Mouse (Mus musculus) G1E (cell line): ENCODE measurements around the gene Col1a1.

ENCODE experiments used
- CTCF ChIP-seq: IDR thresholded peaks from 2 replicates; pipeline ENCODE4 v1.5.1; 2012; ENCODE audit warnings: low read depth, low read length, inconsistent platforms, mixed read lengths
- GATA1 ChIP-seq: IDR thresholded peaks from 2 replicates; pipeline ENCODE4 v1.6.1; 2012; ENCODE audit warnings: borderline replicate concordance, low read length, inconsistent platforms, mixed read lengths
- GATA2 ChIP-seq: IDR thresholded peaks from 2 replicates; pipeline ENCODE4 v1.6.1; 2012; ENCODE audit warnings: low read depth, low read length, inconsistent platforms, borderline replicate concordance
- POLR2AphosphoS5 ChIP-seq: IDR thresholded peaks from 2 replicates; pipeline ENCODE4 v1.6.1; 2012; ENCODE audit warnings: low read depth, low read length, inconsistent platforms; ENCODE audit not compliant: insufficient replicate concordance
- TAL1 ChIP-seq: conservative IDR thresholded peaks from 2 replicates; pipeline ENCODE4 v1.6.1; 2012; ENCODE audit warnings: low read depth, low read length, inconsistent platforms, mixed read lengths

DNA sequence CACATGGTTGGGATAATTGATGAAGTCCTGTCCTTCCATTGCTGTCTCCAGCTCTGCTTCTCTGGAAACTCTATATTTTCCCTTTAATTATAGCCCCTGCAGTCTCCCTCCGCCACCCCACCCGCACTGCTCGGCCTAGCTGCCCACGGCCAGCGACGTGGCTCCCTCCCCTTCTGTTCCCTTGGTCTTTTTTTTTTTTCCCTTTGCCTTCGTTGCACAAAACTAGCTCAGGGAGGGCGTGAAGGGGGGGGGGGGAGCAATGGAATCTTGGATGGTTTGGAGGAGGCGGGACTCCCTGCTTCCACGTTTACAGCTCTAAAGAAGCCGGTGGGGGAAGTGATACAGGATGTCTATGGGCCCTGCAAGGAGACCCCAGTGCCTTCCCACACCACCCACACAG is 1.5 kb upstream of the Col1a1 start:
- no peak for TF ChIP-seq CTCF
- no peak for TF ChIP-seq GATA1
- TF ChIP-seq GATA2, result no peak
- TF ChIP-seq POLR2AphosphoS5, result no peak
- no peak for TF ChIP-seq TAL1
